Mouse (Mus musculus): Measurements from ENCODE around the gene Slc1a2. TPM values are rescaled to one million over a fixed set of nuclear protein-coding genes. Genes with fewer than 3 reads are reported as not detected.
A peak's percentile ranks its signal among the peaks of the same experiment; 100 is the strongest.

Slc1a2 gene
- polyA plus RNA-seq, 1 experiment from 2014 or later = 0.47 TPM

DNA sequence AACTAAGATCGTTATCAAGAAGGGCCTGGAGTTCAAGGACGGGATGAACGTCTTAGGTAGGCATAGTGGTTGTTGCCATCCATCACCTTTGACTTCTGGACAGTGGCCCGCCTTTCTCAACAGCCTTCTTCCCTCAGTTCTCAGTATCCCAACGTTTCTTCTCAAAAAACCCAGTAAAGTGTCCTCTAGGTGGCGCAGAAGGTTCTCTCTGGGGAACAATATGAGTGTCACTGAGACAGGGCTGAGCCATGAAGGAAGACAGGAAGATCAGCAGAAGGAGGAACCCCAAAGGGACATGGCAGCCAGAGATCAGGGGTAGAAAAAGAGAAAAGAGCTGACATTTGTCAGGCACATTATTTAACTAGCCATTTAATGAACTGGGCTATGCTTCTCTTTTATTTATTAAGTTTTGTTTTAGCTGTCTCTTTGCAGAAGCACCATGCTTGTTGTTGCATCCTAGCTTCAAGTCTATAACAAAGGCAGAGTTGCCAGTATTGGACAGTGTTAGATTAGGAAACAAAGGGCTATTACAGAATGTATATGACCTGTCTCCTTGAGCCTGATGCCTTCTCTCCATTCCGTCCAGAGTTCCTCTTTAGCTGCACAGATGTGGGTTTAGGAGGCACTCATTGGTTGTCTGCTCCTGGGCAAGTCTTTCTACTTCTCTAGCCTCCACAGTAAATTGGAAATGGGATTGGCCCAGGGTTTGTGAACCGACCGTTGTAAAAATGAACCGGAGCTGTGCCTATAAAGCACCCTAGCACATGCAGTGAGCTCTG, 85.6 kb downstream of the Slc1a2 start:
- H3K27me3 ChIP-seq (replicated peaks) = no peaks in the 10 kb centered on the region
- no peaks in the 10 kb centered on the region for H3K9me3 ChIP-seq (replicated peaks)
- 54% methylated on average over 10 of the region's 10 CpGs for WGBS
- H3K9ac ChIP-seq = no peak overlapping the region
- no peaks in the 10 kb centered on the region for H3K36me3 ChIP-seq
- H3K4me2 ChIP-seq = no peak overlapping the region
- H3K4me1 ChIP-seq (replicated peaks) = peaks cover 20% of the 10 kb centered on the region
- no peak overlapping the region for H3K27ac ChIP-seq (ENCODE audit: poor library complexity, severe bottlenecking)
- ATAC-seq (ENCODE audit: insufficient number of reproducible peaks, low FRiP score) = no peak
- H3K4me3 ChIP-seq = no peak overlapping the region

DNA sequence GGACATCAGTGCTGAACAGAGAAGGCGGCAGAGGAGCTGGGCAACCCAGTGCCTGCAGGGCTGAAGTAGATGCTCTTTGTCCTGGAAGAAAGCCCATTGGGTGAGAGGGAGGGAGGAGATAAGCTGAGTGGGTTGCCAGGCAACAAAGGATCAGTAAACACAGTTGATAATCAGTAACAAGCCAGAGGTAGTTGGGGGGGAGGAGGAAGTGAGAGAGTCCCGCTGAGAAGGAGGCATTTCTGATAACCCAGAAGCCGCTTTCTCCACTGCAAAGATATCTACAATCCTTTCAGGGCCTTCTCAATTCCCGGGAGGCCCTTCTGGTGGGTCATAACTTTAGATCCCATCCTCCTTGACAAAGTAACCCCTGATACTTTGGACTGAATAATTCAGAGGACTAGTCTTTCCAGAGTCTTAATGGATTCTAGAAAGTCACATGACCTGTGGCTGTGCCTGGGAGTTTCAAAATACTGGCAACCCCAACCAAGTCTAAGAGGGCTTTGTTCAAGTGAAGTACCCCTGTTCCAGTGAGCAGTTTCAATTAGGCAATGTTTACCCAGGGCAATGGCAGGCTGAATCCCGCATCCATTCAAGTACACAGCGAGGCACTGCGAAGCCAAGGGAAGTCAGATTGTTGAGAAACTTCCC, 86.9 kb downstream of the Slc1a2 start:
- WGBS = 9% methylated on average over 7 of the region's 7 CpGs

GRCm38 (mm10) chr2:102747758-102748157, 89.3 kb downstream of the Slc1a2 start:
- Histone ChIP-seq H3K36me3 (no peaks in the 10 kb centered on the region), H3K9me3 (replicated peaks) (no peaks in the 10 kb centered on the region), H3K4me1 (replicated peaks) (peaks cover 26% of the 10 kb centered on the region), H3K27ac (ENCODE audit: poor library complexity, severe bottlenecking) (no peak overlapping the region), H3K27me3 (replicated peaks) (no peaks in the 10 kb centered on the region), H3K9ac (no peak overlapping the region), H3K4me2 (no peak overlapping the region), H3K4me3 (no peak overlapping the region)
- WGBS = 69% methylated on average over 3 of the region's 3 CpGs
- ATAC-seq (ENCODE audit: insufficient number of reproducible peaks, low FRiP score) = no peak

More for the DNA sequence above, 86.9 kb downstream of the Slc1a2 start:
- Histone ChIP-seq H3K4me1 (replicated peaks) (peaks cover 26% of the 10 kb centered on the region), H3K4me3 (no peak overlapping the region), H3K36me3 (no peaks in the 10 kb centered on the region), H3K4me2 (peak overlapping the region; percentile 45), H3K27me3 (replicated peaks) (no peaks in the 10 kb centered on the region), H3K9me3 (replicated peaks) (no peaks in the 10 kb centered on the region), H3K9ac (no peak overlapping the region), H3K27ac (ENCODE audit: poor library complexity, severe bottlenecking) (peak overlapping the region; percentile 67)
- peak; percentile 88 for ATAC-seq (ENCODE audit: insufficient number of reproducible peaks, low FRiP score)

- WGBS = 61% methylated on average over 2 of the region's 2 CpGs
- Histone ChIP-seq H3K4me1 (replicated peaks) (peaks cover 17% of the 10 kb centered on the region), H3K9ac (no peak overlapping the region), H3K9me3 (replicated peaks) (no peaks in the 10 kb centered on the region), H3K27ac (ENCODE audit: poor library complexity, severe bottlenecking) (no peak overlapping the region), H3K36me3 (no peaks in the 10 kb centered on the region), H3K4me2 (no peak overlapping the region), H3K27me3 (replicated peaks) (no peaks in the 10 kb centered on the region), H3K4me3 (no peak overlapping the region)
- no peak for ATAC-seq (ENCODE audit: insufficient number of reproducible peaks, low FRiP score)
These were observed 91.5 kb downstream of the Slc1a2 start for GRCm38 (mm10) chr2:102749926-102750325.

GRCm38 (mm10) chr2:102751846-102752245, 93.4 kb downstream of the Slc1a2 start:
- ATAC-seq (ENCODE audit: insufficient number of reproducible peaks, low FRiP score) = no peak
- Histone ChIP-seq H3K27me3 (replicated peaks) (no peaks in the 10 kb centered on the region), H3K9me3 (replicated peaks) (no peaks in the 10 kb centered on the region), H3K27ac (ENCODE audit: poor library complexity, severe bottlenecking) (no peak overlapping the region), H3K4me1 (replicated peaks) (0 out of 2 replicates have a peak, but pooled peaks cover 6% of the 10 kb centered on the region), H3K4me3 (no peak overlapping the region), H3K36me3 (no peaks in the 10 kb centered on the region), H3K9ac (no peak overlapping the region), H3K4me2 (no peak overlapping the region)
- WGBS = 33% methylated on average over 1 of the region's 1 CpGs

- H3K36me3 ChIP-seq = no peaks in the 10 kb centered on the region
- WGBS = 80% methylated on average over 5 of the region's 5 CpGs
- H3K4me3 ChIP-seq = no peak overlapping the region
- no peaks in the 10 kb centered on the region for H3K27me3 ChIP-seq (replicated peaks)
- no peak overlapping the region for H3K4me2 ChIP-seq
- H3K27ac ChIP-seq (ENCODE audit: poor library complexity, severe bottlenecking) = no peak overlapping the region
- no peak for ATAC-seq (ENCODE audit: insufficient number of reproducible peaks, low FRiP score)
- peaks cover 12% of the 10 kb centered on the region for H3K4me1 ChIP-seq (replicated peaks)
- no peaks in the 10 kb centered on the region for H3K9me3 ChIP-seq (replicated peaks)
- H3K9ac ChIP-seq = no peak overlapping the region
These were observed 98.9 kb downstream of the Slc1a2 start for GRCm38 (mm10) chr2:102757241-102757860.

- H3K9ac ChIP-seq = no peak overlapping the region
- WGBS = 91% methylated on average over 5 of the region's 5 CpGs
- no peak for ATAC-seq (ENCODE audit: insufficient number of reproducible peaks, low FRiP score)
- H3K27ac ChIP-seq (ENCODE audit: poor library complexity, severe bottlenecking) = no peak overlapping the region
- H3K4me2 ChIP-seq = no peak overlapping the region
- H3K9me3 ChIP-seq (replicated peaks) = no peaks in the 10 kb centered on the region
- no peak overlapping the region for H3K4me3 ChIP-seq
- no peaks in the 10 kb centered on the region for H3K36me3 ChIP-seq
- H3K27me3 ChIP-seq (replicated peaks) = no peaks in the 10 kb centered on the region
- peaks cover 17% of the 10 kb centered on the region for H3K4me1 ChIP-seq (replicated peaks)
These were observed 101.0 kb downstream of the Slc1a2 start for GRCm38 (mm10) chr2:102759479-102759878.

DNA sequence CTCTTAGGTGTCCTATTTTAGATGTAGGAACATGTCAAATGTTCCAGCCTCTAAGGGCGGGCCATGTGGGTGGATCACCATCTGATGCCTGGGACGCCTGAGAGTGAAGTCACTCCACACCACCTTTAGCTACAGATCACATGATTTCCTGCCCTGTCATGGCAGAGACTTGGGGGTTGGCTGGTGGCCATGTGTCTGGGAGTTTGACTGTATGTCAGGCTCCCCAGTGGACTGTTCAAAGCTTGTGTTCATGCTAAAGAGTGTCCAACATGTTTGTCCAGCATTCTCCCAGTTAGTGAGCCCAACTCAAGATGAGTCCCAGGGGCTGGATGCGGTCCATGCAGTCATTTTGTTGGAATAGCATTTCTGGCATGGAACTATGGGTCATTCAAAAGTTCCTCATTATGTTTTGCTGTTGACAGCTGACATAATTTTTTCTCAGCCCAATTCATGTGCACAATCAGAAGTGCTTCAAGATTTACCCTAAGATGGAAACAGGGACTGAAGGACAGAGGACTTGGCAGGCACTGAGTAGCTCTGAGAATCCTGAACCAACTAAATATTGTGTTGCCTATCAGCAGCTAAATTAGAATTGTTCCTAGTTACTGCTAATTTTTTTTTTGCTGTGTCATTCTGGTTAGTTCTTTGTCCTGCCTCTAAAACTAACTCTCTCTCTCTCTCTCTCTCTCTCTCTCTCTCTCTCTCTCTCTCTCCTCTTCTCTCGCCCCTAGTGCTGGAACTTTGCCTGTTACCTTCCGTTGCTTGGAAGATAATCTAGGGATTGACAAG, 102.0 kb downstream of the Slc1a2 start:
- WGBS = 62% methylated on average over 5 of the region's 5 CpGs
- no peaks in the 10 kb centered on the region for H3K9me3 ChIP-seq (replicated peaks)
- ATAC-seq (ENCODE audit: insufficient number of reproducible peaks, low FRiP score) = no peak; the same call in 1 of the 2 replicates

GRCm38 (mm10) chr2:102763176-102763575, 104.7 kb downstream of the Slc1a2 start:
- Histone ChIP-seq H3K27me3 (replicated peaks) (no peaks in the 10 kb centered on the region), H3K4me1 (replicated peaks) (peaks cover 20% of the 10 kb centered on the region), H3K4me2 (no peak overlapping the region), H3K9me3 (replicated peaks) (no peaks in the 10 kb centered on the region), H3K27ac (ENCODE audit: poor library complexity, severe bottlenecking) (no peak overlapping the region), H3K36me3 (no peaks in the 10 kb centered on the region), H3K9ac (no peak overlapping the region), H3K4me3 (no peak overlapping the region)
- 67% methylated on average over 3 of the region's 3 CpGs for WGBS
- no peak for ATAC-seq (ENCODE audit: insufficient number of reproducible peaks, low FRiP score)

More for the DNA sequence above, 102.0 kb downstream of the Slc1a2 start:
- Histone ChIP-seq H3K27me3 (replicated peaks) (no peaks in the 10 kb centered on the region), H3K27ac (ENCODE audit: poor library complexity, severe bottlenecking) (no peak overlapping the region), H3K4me3 (no peak overlapping the region), H3K4me1 (replicated peaks) (peaks cover 17% of the 10 kb centered on the region), H3K4me2 (no peak overlapping the region), H3K36me3 (no peaks in the 10 kb centered on the region), H3K9ac (no peak overlapping the region)

DNA sequence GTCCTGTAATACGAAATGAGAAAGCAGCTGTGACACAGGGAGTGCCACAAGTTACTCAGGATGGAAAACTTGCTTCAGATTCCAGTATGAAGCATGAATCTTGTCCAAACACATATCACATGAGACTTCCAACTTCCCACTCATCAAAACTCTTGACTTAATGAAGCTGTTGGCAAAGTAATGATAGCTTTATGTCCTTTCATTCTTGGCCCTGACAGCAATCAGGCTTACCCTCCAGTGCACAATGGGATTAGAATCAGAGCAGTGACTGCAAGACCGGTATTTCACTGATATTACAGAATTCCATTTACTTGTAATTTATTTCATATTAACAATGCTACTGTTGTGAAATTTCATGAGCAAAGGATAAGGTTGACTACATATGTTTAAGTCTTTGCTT, 105.5 kb downstream of the Slc1a2 start:
- H3K27ac ChIP-seq (ENCODE audit: poor library complexity, severe bottlenecking) = no peak overlapping the region
- H3K9me3 ChIP-seq (replicated peaks) = no peaks in the 10 kb centered on the region
- no peaks in the 10 kb centered on the region for H3K27me3 ChIP-seq (replicated peaks)
- no peak overlapping the region for H3K9ac ChIP-seq
- H3K4me3 ChIP-seq = no peak overlapping the region
- no peak for ATAC-seq (ENCODE audit: insufficient number of reproducible peaks, low FRiP score)
- no peak overlapping the region for H3K4me2 ChIP-seq
- WGBS = 90% methylated on average over 2 of the region's 2 CpGs
- H3K36me3 ChIP-seq = no peaks in the 10 kb centered on the region
- peaks cover 23% of the 10 kb centered on the region for H3K4me1 ChIP-seq (replicated peaks)

Data from heart, embryonic 12.5 days (tissue).